Mouse (Mus musculus): ENCODE data around the gene Vmn2r25. TPM values are rescaled to one million over a fixed set of nuclear protein-coding genes. Genes with fewer than 3 reads are reported as not detected.

Vmn2r25 gene
- polyA plus RNA-seq (2017; shearing (Covaris generic)): 0.06 TPM

DNA sequence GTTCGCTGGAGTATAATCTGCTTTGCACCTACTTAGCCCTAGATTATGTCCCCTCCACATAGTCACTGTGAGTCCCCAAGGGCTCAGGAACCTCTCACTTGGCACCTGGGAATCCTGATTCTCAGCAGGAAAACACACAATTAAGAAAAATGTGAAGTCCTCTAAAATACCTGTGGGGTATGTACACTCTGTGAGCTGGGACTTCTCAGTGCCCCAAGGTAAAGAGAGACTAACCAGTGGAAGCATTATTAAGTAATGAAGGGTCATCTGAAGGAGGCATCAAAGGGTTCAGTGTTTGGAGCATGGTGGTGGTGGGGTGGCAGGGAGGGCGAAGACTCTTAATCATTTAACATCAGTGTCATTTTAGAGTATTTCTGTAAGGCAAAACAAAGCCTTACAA is at the start of gene Vmn2r25:
Gene Vmn2r25 (minus strand): TSS at position 101 of the 400 bp plus-strand sequence.

DNA sequence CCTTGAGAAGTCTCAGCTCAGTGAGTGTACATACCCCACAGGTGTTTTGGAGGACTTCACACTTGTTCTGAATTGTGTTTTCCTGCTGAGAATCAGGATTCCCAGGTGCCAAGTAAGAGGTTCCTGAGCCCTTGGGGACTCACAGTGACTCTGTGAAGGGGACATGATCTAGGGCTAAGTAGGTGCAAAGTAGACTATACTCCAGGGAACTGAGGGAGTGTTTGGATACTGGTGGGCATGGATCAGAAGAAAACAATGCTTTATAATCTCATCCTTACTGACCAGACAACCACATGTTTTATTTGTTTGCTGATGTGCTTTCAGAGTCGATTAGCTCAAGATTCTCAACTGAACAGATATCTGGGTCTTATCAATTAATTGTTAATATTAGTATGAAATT is 74.7 kb downstream of the Vmn2r25 start, which contains the start of gene Vmn2r24:
Gene Vmn2r24 (plus strand): TSS at position 301 of the 400 bp plus-strand sequence.

Other genes with a start within 250 kb of the Vmn2r25 start
- gene Vmn2r22, start 202.7 kb downstream of the Vmn2r25 start, polyA plus RNA-seq (2017; shearing (Covaris generic)): 0.05 TPM
- 0.04 TPM for gene Vmn2r23, start 150.8 kb downstream of the Vmn2r25 start, polyA plus RNA-seq (2017; shearing (Covaris generic))
- gene Vmn2r24, start 74.6 kb downstream of the Vmn2r25 start, polyA plus RNA-seq (2017; shearing (Covaris generic)): 0.02 TPM
- not detected for gene Vmn2r26, start 171.1 kb upstream of the Vmn2r25 start, polyA plus RNA-seq (2017; shearing (Covaris generic))